12 mouse cellular contexts compared by ENCODE assay signal in genomic region chr19:53340423-53340822, GRCm38 (mm10). TPM values are rescaled to one million over a fixed set of nuclear protein-coding genes. Genes with fewer than 3 reads are reported as not detected.
A peak's percentile ranks its signal among the peaks of the same experiment; 100 is the strongest.
DNase-seq lines count a peak whose midpoint lies in the region; ATAC-seq and TF ChIP-seq lines count a peak whose summit lies in the region.
"Had no signal": no experiment of that assay in that cellular context is flagged by ENCODE, and none has a peak within 500 bp of the region (broad histone marks: within the 10 kb centered on the region; RNA-seq: fewer than 3 reads in every experiment).

No protein-coding gene starts in this region.

- TF ChIP-seq EP300 in lung, postnatal 0 days (IDR thresholded peaks at IDR 0.05) = no peak

- no peaks in the 10 kb centered on the region for H3K79me2 ChIP-seq in myocyte (ENCODE audit: control insufficient read depth, insufficient read depth)

- no peak for TF ChIP-seq POLR2A in myocyte (IDR thresholded peaks at IDR 0.05; ENCODE audit: insufficient read length, low read depth)

- no peak overlapping the region for H3K9ac ChIP-seq in lung, postnatal 0 days (replicated peaks; ENCODE audit: low read depth)
- no peak overlapping the region for H3K9ac ChIP-seq in kidney, embryonic 15.5 days
- H3K9ac ChIP-seq: heart, embryonic 15.5 days had no signal

- H3K4me1 ChIP-seq in lung, postnatal 0 days (ENCODE audit: insufficient read depth, low read depth, low read length) = no peaks in the 10 kb centered on the region
- H3K4me1 ChIP-seq in embryonic facial prominence, embryonic 10.5 days = peaks cover 23% of the 10 kb centered on the region
- peaks cover 31% of the 10 kb centered on the region for H3K4me1 ChIP-seq in kidney, embryonic 15.5 days

- no peak overlapping the region for H3K4me3 ChIP-seq in lung, postnatal 0 days (ENCODE audit: low read depth, low read length)
- no peak overlapping the region for H3K4me3 ChIP-seq in embryonic facial prominence, embryonic 10.5 days
- no peak overlapping the region for H3K4me3 ChIP-seq in kidney, embryonic 15.5 days (replicated peaks)
- no peak overlapping the region for H3K4me3 ChIP-seq in myocyte
- H3K4me3 ChIP-seq: heart, embryonic 15.5 days; megakaryocyte, embryonic 14.5 days had no signal

- no peak for TF ChIP-seq CTCF in lung, postnatal 0 days (IDR thresholded peaks at IDR 0.05)

- H3K27ac ChIP-seq in lung, postnatal 0 days (ENCODE audit: low read length) = no peak overlapping the region
- no peak overlapping the region for H3K27ac ChIP-seq in embryonic facial prominence, embryonic 10.5 days (replicated peaks)
- H3K27ac ChIP-seq in kidney, embryonic 15.5 days = peak overlapping the region; percentile 41; the same call in 1 of the 2 replicates
- H3K27ac ChIP-seq: heart, embryonic 15.5 days had no signal

- H3ac ChIP-seq in myocyte (ENCODE audit: control insufficient read depth, insufficient read length) = no peak overlapping the region

- H3K36me3 ChIP-seq in lung, postnatal 0 days (ENCODE audit: insufficient read depth, low read length) = peaks cover 5% of the 10 kb centered on the region; the same call in 1 of the 2 replicates
- peaks cover 26% of the 10 kb centered on the region for H3K36me3 ChIP-seq in embryonic facial prominence, embryonic 10.5 days (replicated peaks)
- H3K36me3 ChIP-seq in kidney, embryonic 15.5 days = peaks cover 23% of the 10 kb centered on the region
- H3K36me3 ChIP-seq in myocyte (ENCODE audit: control insufficient read depth, insufficient read depth) = no peaks in the 10 kb centered on the region

- DNase-seq in lung, postnatal 0 days (ENCODE audit: low spot score) = no peak
- no peak for DNase-seq in lung, postnatal 25 days (ENCODE audit: low spot score)
- DNase-seq in embryonic facial prominence, embryonic 10.5 days (ENCODE audit: low spot score) = peak; percentile 34
- no peak for DNase-seq in thymus, adult 18-20 months
- DNase-seq: cerebellum, adult 9-10 months; thymus, adult 2 months had no signal

- no peaks in the 10 kb centered on the region for H3K9me3 ChIP-seq in lung, postnatal 0 days (ENCODE audit: low read length)
- H3K9me3 ChIP-seq in embryonic facial prominence, embryonic 10.5 days = no peaks in the 10 kb centered on the region
- no peaks in the 10 kb centered on the region for H3K9me3 ChIP-seq in kidney, embryonic 15.5 days (replicated peaks)
- H3K9me3 ChIP-seq: heart, embryonic 15.5 days had no signal

- H3K27me3 ChIP-seq in lung, postnatal 0 days (replicated peaks; ENCODE audit: insufficient read depth, low read length) = no peaks in the 10 kb centered on the region
- H3K27me3 ChIP-seq in embryonic facial prominence, embryonic 10.5 days (replicated peaks; ENCODE audit: low read depth, poor library complexity, severe bottlenecking) = no peaks in the 10 kb centered on the region
- no peaks in the 10 kb centered on the region for H3K27me3 ChIP-seq in kidney, embryonic 15.5 days
- no peaks in the 10 kb centered on the region for H3K27me3 ChIP-seq in myocyte (ENCODE audit: control insufficient read depth, insufficient read depth, insufficient read length)
- H3K27me3 ChIP-seq: heart, embryonic 15.5 days; megakaryocyte, embryonic 14.5 days had no signal

- 0 out of 2 replicates have a peak, but pooled peaks have one; percentile 37 for ATAC-seq in lung, postnatal 0 days
- ATAC-seq in kidney, embryonic 15.5 days (replicated peaks; ENCODE audit: low FRiP score) = peak; percentile 53; the same call in 1 of the 2 replicates
- ATAC-seq in monocyte, adult 5-6 weeks (replicated peaks; ENCODE audit: insufficient number of reproducible peaks, low FRiP score, low TSS enrichment, poor library complexity, severe bottlenecking) = no peak

- 21% methylated on average over 6 of the region's 6 CpGs for WGBS in lung, postnatal 0 days
- WGBS in embryonic facial prominence, embryonic 10.5 days = 25% methylated on average over 6 of the region's 6 CpGs
- WGBS in kidney, embryonic 15.5 days = 18% methylated on average over 6 of the region's 6 CpGs

- no peak overlapping the region for H3K4me2 ChIP-seq in lung, postnatal 0 days (replicated peaks; ENCODE audit: low read depth, low read length)
- H3K4me2 ChIP-seq in kidney, embryonic 15.5 days = peak overlapping the region; percentile 34
- no peak overlapping the region for H3K4me2 ChIP-seq in myocyte (ENCODE audit: low read depth)
- H3K4me2 ChIP-seq: heart, embryonic 15.5 days had no signal

TF ChIP-seq in myocyte, 11 proteins besides CTCF, POLR2A, EP300 and RAD21:
- TF ChIP-seq SRF (IDR thresholded peaks at IDR 0.05; ENCODE audit: control insufficient read depth, insufficient read length, low read depth) (no peak), TCF3 (IDR thresholded peaks at IDR 0.05; ENCODE audit: insufficient read length, low read depth) (no peak), POLR2AphosphoS2 (IDR thresholded peaks at IDR 0.05; ENCODE audit: insufficient read length, low read depth) (no peak), REST (IDR thresholded peaks at IDR 0.05; ENCODE audit: insufficient read depth, insufficient read length) (no peak), USF1 (IDR thresholded peaks at IDR 0.05; ENCODE audit: low read depth) (peak; percentile 51)

RNA-seq across cellular contexts. Expression of gene Mxi1, which starts 30.1 kb away (rescaled TPM):
- polyA plus RNA-seq in lung, postnatal 0 days (2015; fragmentation: Nextera tagmentation; extraction: Ambion mirVana) = 40.4 and 43.0 TPM in 2 replicates
- polyA plus RNA-seq in embryonic facial prominence, embryonic 10.5 days (2016; fragmentation: Nextera tagmentation; extraction: Ambion mirVana) = 29.2 and 33.0 TPM in 2 replicates
- 37.3 and 40.2 TPM in 2 replicates for polyA plus RNA-seq in kidney, embryonic 15.5 days (2015; fragmentation: Nextera tagmentation; extraction: Ambion mirVana)
- polyA plus RNA-seq in myocyte (2012; fragmentation: generic; extraction: Trizol) = 11.9 TPM
- total RNA-seq in monocyte, adult 5-6 weeks (2017) = 87.9 to 137 TPM (median 113 TPM) in 3 replicates

RNA-seq across cellular contexts. Expression of gene Gm10197, which starts 31.1 kb away (rescaled TPM):
- 2.2 TPM in 1 of 2 replicates, not detected in the other for polyA plus RNA-seq in lung, postnatal 0 days (2015; fragmentation: Nextera tagmentation; extraction: Ambion mirVana)
- polyA plus RNA-seq in embryonic facial prominence, embryonic 10.5 days (2016; fragmentation: Nextera tagmentation; extraction: Ambion mirVana) = 2.0 and 3.6 TPM in 2 replicates
- not detected in 2 replicates for polyA plus RNA-seq in kidney, embryonic 15.5 days (2015; fragmentation: Nextera tagmentation; extraction: Ambion mirVana)
- polyA plus RNA-seq in myocyte (2012; fragmentation: generic; extraction: Trizol) = not detected
- not detected in 3 replicates for total RNA-seq in monocyte, adult 5-6 weeks (2017)
- total RNA-seq: left cerebral cortex, postnatal 10 days had no signal
- polyA plus RNA-seq: heart, embryonic 15.5 days; thymus, adult 2 months had no signal

RNA-seq across cellular contexts. Expression of gene Smndc1, which starts 50.0 kb away (rescaled TPM):
- polyA plus RNA-seq in lung, postnatal 0 days (2015; fragmentation: Nextera tagmentation; extraction: Ambion mirVana) = 35.8 and 40.0 TPM in 2 replicates
- polyA plus RNA-seq in embryonic facial prominence, embryonic 10.5 days (2016; fragmentation: Nextera tagmentation; extraction: Ambion mirVana) = 46.7 and 49.1 TPM in 2 replicates
- polyA plus RNA-seq in kidney, embryonic 15.5 days (2015; fragmentation: Nextera tagmentation; extraction: Ambion mirVana) = 40.6 and 45.1 TPM in 2 replicates
- polyA plus RNA-seq in myocyte (2012; fragmentation: generic; extraction: Trizol) = 30.8 TPM
- 62.7 to 74.2 TPM (median 74.1 TPM) in 3 replicates for total RNA-seq in monocyte, adult 5-6 weeks (2017)
